Mouse (Mus musculus): ENCODE measurements around the gene Clrn3.

- TF ChIP-seq CTCF (IDR thresholded peaks at IDR 0.05; ENCODE audit: low read depth, low read length) (no peak), POLR2A (IDR thresholded peaks at IDR 0.05; ENCODE audit: extremely low read depth, insufficient read depth, low read length) (no peak)
Observed at GRCm38 (mm10) chr7:135510431-135510830, 18.0 kb downstream of the Clrn3 start.
